Mouse (Mus musculus): ENCODE measurements around the gene Nop56. TPM values are rescaled to one million over a fixed set of nuclear protein-coding genes. Genes with fewer than 3 reads are reported as not detected.

Nop56 gene
- polyA plus RNA-seq, 1 experiment from 2014 or later = 516 TPM

DNA sequence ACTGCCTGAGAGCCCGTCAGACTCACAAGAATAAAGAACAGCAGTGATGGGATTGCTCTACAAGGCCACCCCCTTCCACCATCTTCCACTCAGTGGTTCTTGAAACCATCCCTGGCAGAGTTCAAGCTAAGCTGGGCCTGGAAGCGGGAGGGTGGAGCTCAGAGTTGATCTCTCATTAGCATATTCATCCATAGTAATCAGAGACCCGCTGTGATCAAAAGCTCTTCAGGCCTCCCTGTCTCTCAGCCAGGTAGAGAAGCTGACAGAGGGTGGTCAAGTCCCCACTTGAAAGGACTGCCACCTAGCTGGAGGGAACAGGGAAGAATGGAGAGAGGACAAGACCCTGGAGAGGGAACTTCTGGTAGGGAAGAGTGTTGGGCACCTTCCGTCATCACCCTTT is 28.8 kb downstream of the Nop56 start:
- H3K4me2 ChIP-seq = no peak overlapping the region
- H3K36me3 ChIP-seq (ENCODE audit: control insufficient read depth, insufficient read depth, low read length) = no peaks in the 10 kb centered on the region
- no peak overlapping the region for H3K9ac ChIP-seq (ENCODE audit: low read depth, low read length)
- peaks cover 9% of the 10 kb centered on the region for H3K27me3 ChIP-seq (replicated peaks; ENCODE audit: control insufficient read depth, insufficient read depth, low read length)
- H3K9me3 ChIP-seq (ENCODE audit: control insufficient read depth, low read length) = no peaks in the 10 kb centered on the region
- H3K27ac ChIP-seq (ENCODE audit: low read depth, low read length) = no peak overlapping the region
- DNase-seq (ENCODE audit: low spot score) (no peak), ATAC-seq (replicated peaks; ENCODE audit: low FRiP score) (no peak)
- H3K4me1 ChIP-seq (replicated peaks; ENCODE audit: control insufficient read depth, insufficient read depth, low read length) = no peaks in the 10 kb centered on the region
- 62% methylated on average over 4 of the region's 4 CpGs for WGBS
- H3K4me3 ChIP-seq (ENCODE audit: low read depth, low read length) = no peak overlapping the region

DNA sequence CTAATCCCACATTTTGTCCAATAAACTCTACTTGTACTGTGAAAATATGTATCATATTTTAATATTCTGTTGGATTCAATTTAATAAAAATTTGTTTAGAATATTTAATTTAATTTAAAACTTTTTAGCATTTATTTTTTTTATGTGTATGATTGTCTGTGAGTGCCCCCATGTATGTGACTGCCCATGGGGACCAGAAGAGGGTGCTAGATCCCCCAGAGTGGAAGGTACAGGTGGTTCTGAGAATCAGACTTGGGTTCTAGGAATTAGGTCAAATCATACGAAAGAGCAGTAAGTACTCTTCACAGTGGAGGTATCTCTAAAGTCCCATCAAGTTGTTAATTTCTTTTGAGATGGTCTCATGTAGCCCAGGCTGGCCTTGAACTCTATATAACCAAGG is 52.8 kb downstream of the Nop56 start:
- H3K4me2 ChIP-seq = no peak overlapping the region
- no peaks in the 10 kb centered on the region for H3K4me1 ChIP-seq (replicated peaks; ENCODE audit: control insufficient read depth, insufficient read depth, low read length)
- H3K9me3 ChIP-seq (ENCODE audit: control insufficient read depth, low read length) = no peaks in the 10 kb centered on the region
- ATAC-seq (replicated peaks; ENCODE audit: low FRiP score) (no peak), DNase-seq (ENCODE audit: low spot score) (no peak)
- no peaks in the 10 kb centered on the region for H3K27me3 ChIP-seq (replicated peaks; ENCODE audit: control insufficient read depth, insufficient read depth, low read length)
- H3K4me3 ChIP-seq (ENCODE audit: low read depth, low read length) = no peak overlapping the region
- no peak overlapping the region for H3K27ac ChIP-seq (ENCODE audit: low read depth, low read length)
- no peaks in the 10 kb centered on the region for H3K36me3 ChIP-seq (ENCODE audit: control insufficient read depth, insufficient read depth, low read length)
- H3K9ac ChIP-seq (ENCODE audit: low read depth, low read length) = no peak overlapping the region
- WGBS = 39% methylated on average over 1 of the region's 1 CpGs

Other genes with a start within 250 kb of the Nop56 start
- not detected in 2 replicates for gene Tgm6, start 162.0 kb upstream of the Nop56 start, polyA plus RNA-seq (2014; fragmentation: Nextera tagmentation; extraction: Ambion mirVana)
- 633 and 668 TPM in 2 replicates for gene Snrpb, start 95.0 kb upstream of the Nop56 start, polyA plus RNA-seq (2014; fragmentation: Nextera tagmentation; extraction: Ambion mirVana)
- 0.09 and 0.11 TPM in 2 replicates for gene Tmc2, start 79.2 kb upstream of the Nop56 start, polyA plus RNA-seq (2014; fragmentation: Nextera tagmentation; extraction: Ambion mirVana)
- 184 and 188 TPM in 2 replicates for gene Idh3b, start 10.1 kb downstream of the Nop56 start, polyA plus RNA-seq (2014; fragmentation: Nextera tagmentation; extraction: Ambion mirVana)
- 0.78 and 0.81 TPM in 2 replicates for gene Ebf4, start 20.7 kb downstream of the Nop56 start, polyA plus RNA-seq (2014; fragmentation: Nextera tagmentation; extraction: Ambion mirVana)
- gene Cpxm1, start 123.1 kb downstream of the Nop56 start, polyA plus RNA-seq (2014; fragmentation: Nextera tagmentation; extraction: Ambion mirVana) = 24.3 and 26.3 TPM in 2 replicates
- not detected in 2 replicates for gene Gm28372, start 130.8 kb downstream of the Nop56 start, polyA plus RNA-seq (2014; fragmentation: Nextera tagmentation; extraction: Ambion mirVana)
- gene 1700020A23Rik, start 130.8 kb downstream of the Nop56 start, polyA plus RNA-seq (2014; fragmentation: Nextera tagmentation; extraction: Ambion mirVana) = not detected in 2 replicates
- gene Tmem239, start 132.0 kb downstream of the Nop56 start, polyA plus RNA-seq (2014; fragmentation: Nextera tagmentation; extraction: Ambion mirVana) = not detected in 2 replicates
- 69.6 and 80.5 TPM in 2 replicates for gene Vps16, start 149.9 kb downstream of the Nop56 start, polyA plus RNA-seq (2014; fragmentation: Nextera tagmentation; extraction: Ambion mirVana)
- 7.6 and 7.8 TPM in 2 replicates for gene Pced1a, start 150.3 kb downstream of the Nop56 start, polyA plus RNA-seq (2014; fragmentation: Nextera tagmentation; extraction: Ambion mirVana)
- gene Ptpra, start 175.8 kb downstream of the Nop56 start, polyA plus RNA-seq (2014; fragmentation: Nextera tagmentation; extraction: Ambion mirVana) = 66.2 and 69.7 TPM in 2 replicates